Mouse (Mus musculus) cerebellum, postnatal 10 days (tissue): ENCODE results near the gene Ano10.

ENCODE experiments used
- DNase-seq, 2 experiments: peaks; one replicate each; pipeline ENCODE4 v3.0.0; 2021; ENCODE audit warnings: mixed read lengths in 2 of 2

Ano10 gene

DNA sequence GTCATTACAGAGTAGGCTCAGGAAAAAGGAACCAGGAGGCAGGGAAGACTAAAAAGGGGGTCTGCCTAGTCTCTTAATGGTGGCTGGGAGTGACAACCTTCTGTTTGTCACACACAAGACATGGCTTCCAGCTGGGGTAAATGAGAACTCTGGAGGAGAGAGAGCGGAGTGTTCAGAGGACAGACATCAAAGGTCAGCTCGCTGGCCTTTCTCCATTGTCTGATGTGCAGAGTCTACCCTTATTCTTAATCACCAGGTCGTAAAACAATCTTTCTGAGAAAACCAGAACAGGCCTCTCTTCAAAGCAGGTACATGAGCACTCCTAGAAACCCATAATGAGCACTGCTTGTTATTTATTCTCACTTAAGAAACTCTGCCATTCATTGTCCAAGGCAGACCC lies 5.8 kb downstream of the Ano10 start:
- no peak for DNase-seq

GRCm38 (mm10) chr9:122287526-122287925 lies 6.7 kb downstream of the Ano10 start:
- DNase-seq: no peak

DNA sequence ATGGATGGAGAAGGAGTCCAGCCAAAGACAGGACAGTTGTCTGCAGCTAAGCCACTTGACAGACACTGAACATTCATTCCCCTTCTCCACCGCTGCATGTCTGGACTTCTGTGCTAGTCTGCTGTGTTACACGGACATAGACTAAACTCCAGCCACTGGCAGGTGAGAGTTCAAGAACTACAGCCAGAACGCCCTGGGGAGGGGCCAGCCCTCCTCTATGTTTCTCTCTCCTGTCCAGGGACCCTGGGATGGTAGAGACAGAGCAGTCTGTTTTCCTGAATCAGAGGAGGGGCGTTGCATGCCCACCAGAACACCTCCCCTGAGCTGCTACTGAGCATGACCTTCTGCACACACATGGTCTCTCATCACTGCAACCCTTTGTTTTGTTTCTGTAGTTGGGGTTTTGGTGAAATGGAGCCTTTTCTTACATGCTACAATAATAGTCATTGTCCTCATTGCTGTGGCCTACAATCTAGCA lies 8.4 kb downstream of the Ano10 start:
- DNase-seq: no peak

DNA sequence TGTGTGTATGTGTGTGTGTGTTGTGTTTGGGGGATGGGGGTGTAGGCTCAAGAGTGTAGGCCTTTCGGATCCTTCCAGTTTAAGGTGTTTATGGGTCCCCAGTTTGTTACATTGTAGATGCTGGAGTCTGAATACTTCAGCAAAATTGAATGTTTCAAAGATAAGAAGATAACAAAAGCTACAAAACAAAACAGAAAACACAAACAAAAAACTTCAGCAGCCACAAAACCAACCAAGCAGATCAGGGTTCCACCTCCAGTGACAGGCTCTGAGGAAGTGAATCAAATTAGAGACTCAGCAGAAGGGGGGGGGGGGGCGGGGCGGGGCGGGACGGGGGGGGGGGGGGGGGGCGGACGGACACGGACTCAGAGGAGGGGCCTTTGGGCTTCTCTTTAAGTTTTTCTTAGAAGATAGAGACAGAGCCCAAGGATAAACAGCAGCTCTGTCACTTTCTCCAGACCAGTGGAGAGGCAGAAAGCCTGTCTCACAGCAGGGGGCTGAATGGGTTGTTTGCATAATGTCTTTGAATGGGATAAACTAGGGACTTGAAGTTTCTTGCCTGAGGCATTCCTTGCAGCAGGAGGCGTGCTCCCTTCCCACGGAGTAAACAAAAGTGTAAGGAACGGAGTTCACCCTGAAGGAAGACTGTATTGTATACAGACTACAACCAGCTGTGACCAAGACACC lies 8.9 kb downstream of the Ano10 start:
- peak; percentile 54 to 59 for DNase-seq

GRCm38 (mm10) chr9:122284696-122285095 lies 9.5 kb downstream of the Ano10 start:
- DNase-seq: no peak

GRCm38 (mm10) chr9:122281004-122281403 lies 13.2 kb downstream of the Ano10 start:
- DNase-seq: no peak

- DNase-seq: no peak
Measured at GRCm38 (mm10) chr9:122276665-122277064, 17.6 kb downstream of the Ano10 start.

DNA sequence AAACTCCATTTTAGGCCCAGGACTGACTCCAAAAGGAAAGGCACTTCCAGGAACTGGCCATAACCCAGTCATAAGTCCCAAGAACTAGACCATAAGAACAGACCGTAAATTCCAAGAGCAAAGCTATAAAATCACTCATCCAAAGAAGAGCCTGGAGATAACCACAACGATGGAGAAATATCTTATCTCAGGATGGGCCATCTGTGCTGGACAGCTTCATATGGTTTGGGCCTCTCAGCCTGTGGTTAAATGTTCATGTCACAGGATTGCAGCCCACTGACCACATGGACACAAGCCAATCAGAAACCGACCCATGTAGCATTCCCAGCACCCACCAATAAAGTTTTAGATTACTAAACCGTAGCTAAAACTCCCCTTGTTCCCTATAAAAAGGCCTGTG lies 18.1 kb downstream of the Ano10 start:
- DNase-seq: no peak

DNA sequence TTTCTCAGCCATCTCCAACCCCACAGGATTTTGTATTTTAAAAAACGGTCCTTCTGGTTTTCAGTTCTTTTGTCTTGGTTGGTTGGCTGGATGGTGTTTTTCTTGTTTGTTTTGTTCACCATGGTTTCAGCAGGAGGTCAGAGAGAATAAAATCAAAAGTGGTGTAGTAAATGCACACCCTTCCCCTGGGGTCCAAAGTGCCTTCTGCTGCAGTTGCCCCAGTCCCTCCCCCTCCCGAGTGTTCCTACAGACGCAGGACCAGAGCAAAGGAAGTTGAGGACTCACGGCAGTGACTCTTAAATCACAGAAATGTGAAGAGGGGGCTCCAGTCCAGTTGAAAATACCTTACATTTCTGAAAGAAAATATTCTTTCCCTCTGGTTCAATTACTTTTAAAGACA lies 19.9 kb downstream of the Ano10 start:
- DNase-seq: no peak

DNA sequence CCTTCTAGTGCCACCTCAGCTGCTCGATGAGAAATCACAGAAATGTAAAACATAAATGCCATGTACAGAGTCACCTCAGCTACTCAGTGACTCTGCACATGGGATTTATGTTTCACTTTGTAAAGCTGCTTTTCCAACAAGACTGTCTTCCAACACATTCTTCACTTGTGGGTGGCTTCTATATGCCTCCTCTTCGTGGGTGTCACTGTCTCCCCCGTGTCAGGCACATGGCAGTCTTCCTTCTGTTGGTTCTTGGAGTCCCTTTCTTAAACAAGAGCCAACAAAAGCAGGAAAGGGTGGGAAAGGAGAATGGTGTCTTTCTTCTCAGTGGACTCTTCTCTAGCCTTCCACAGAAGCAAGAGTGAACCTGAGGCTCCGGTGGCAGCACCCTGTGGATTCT lies 20.3 kb downstream of the Ano10 start:
- no peak for DNase-seq

GRCm38 (mm10) chr9:122271866-122272265 lies 22.4 kb downstream of the Ano10 start:
- no peak for DNase-seq

GRCm38 (mm10) chr9:122271318-122271717 lies 22.9 kb downstream of the Ano10 start:
- no peak for DNase-seq

DNA sequence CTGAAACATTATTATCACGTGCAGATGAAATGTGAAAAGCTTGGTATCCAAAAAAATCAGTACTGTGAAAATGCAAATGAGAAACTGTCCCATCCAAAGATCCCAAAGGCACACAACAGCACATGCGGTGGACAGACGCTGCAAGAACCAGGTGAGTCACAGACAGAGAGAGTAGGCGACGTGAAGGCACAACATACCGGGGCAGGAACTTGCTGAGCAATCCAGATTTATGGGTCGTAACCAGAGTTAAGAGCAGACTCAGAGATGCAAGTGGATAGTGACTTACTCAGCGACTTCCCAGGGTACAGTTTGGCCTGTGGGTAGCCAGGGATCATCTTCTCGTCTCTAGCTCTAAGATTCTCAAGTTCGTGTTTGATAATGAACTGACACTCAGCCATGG lies 23.3 kb downstream of the Ano10 start:
- no peak for DNase-seq

DNA sequence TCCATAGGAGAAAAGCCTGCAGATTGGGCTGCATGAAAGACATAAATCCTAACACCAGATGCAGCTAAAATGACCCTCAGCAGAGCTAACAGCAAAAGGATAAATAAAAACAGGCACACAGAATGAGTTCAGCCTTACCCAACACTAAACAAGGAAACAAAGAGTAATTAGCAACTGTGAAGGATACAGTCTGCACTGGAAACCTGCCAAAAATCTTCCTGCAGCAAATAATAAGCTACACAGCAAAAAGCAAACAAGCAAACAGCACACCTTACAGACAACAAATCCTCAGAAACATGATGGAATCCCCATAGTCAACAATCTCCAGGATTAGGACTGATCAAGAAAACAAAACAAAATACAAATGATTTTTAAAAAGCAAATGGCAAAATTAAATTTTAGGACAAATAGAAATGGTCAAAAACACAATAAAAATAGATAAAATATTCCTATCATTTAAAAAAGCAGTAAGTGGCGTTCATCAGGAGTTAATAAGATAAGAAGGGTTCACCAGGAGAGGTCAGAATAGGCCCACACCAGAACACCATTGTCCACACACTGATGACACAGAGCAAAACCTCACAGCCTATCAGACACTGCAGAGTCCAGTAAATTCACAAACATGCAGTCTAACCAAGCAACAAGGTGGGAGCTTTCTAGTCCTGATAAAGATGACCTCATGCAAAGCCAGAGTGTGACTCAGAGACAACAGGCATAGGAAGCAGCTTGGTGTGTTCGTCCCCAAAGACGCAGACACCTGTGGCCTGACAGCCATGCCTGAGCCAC lies 24.8 kb downstream of the Ano10 start:
- DNase-seq: peak in 1 of 2 experiments; percentile 33

DNA sequence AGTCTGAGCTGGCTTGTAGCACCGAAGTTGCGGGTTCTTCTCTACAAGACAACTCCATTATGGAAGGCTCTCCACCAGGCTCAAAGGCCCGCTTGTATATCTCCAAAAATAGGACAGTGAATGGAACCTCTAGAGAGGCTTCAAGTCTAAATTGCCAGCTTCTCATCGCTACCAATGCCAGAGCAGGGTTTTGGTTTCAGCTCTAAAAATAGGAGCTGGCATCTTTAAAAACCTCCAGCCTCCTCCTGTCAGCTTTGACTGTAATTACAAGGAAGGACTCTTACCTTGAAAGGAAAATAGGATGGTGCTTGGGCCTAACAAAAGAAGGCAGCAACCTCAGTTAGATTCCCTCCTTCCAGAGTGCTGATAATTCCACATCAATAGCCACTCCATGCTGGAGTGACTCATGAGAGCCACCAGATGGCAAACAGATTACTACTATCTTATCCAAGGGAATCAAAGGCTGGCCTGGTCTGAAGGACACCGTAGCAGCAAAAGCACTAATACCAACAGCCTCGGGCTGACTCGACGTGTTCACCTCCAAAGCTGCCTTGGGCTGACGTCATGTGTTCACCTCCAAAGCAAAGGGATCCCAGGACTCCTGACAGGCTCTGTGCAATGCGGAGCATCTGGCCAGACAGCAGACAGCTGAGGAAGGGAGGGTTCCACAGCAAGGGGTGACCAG lies 28.6 kb downstream of the Ano10 start:
- peak in 1 of 2 experiments; percentile 13 for DNase-seq

DNA sequence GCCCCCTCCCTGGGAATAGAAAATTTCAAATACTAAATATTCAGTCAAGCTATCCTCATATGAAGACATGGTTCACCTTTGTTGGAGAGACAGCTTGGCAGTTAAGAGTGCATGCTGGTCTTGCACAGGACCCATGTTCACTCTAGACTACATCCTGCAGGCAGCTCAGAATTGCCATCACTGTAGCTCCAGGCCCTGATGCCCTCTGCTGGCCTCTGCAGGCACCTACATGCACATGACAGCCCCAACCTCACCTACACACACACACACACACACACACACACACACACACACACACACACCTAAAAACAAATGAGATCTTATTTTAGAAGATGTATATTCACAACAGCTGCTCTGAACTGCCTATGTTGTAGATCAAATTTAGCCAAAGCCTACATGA lies 31.1 kb downstream of the Ano10 start:
- peak; percentile 27 to 39 for DNase-seq

DNA sequence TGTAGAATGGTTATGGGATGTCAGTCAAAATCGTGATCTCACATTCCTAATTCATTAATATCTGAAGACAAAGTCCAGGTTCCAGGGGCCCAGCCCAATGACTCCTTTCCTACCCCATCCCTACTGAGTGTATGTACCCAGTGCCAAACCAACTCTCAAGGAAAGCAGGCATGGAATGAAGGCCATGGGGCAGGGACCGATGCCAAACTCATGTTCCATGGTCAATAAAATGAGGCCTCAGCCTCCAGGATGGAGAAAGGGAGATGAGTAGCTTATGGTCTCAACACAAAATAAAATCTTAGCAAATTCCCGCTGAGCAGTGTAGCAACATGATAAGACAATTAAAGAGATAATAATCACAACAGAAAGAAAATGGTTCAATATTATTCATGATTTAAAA lies 39.8 kb downstream of the Ano10 start:
- no peak for DNase-seq

GRCm38 (mm10) chr9:122252113-122252512 lies 42.1 kb downstream of the Ano10 start:
- no peak for DNase-seq

- DNase-seq: peak; percentile 68 to 73
Measured at GRCm38 (mm10) chr9:122248168-122248567, 46.1 kb downstream of the Ano10 start.

GRCm38 (mm10) chr9:122247430-122248027 lies 46.7 kb downstream of the Ano10 start:
- peak; percentile 88 to 92 for DNase-seq

DNA sequence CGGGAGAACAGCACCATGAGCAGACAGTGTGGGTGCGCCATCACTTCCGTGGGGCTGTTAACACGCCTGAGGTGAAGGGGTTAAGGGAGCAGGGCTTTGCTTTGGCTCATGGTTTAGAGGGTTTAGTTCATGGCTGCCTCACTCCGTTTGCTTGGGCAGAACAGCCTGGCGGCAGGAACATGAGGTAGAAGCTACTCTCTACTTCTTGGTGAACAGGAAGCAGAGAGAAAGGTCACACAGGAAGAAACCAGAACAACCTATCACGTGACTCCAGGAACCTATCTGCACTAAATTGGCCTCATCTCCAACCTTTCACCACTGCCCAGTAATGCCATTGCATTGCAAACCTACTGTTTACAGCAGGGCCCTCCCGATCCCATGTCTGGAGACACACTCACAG lies 48.3 kb downstream of the Ano10 start:
- DNase-seq: no peak

DNA sequence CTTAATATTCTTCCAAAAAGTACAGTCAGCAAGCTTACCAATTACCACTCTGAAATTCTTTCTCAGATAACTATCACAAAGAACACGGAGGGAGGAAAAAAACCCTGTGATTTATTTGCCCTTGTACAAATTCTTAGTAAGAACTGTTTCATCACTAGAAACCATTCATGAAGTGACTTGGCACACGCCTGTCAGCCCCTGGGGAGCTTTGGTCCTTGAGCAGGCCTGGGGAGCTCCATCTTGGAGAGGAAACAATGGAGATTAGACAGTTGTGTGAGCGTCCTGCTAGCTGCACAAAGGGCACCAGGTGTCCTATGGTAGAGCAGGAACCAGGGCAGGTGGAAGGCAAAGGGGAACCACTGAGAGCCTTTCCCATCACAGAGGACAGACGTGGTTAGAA lies 48.8 kb downstream of the Ano10 start:
- DNase-seq: no peak

- DNase-seq: no peak
Measured at GRCm38 (mm10) chr9:122244800-122245165, 49.4 kb downstream of the Ano10 start.
